Mouse (Mus musculus): ENCODE results near the gene Zic4.

Zic4 gene

GRCm38 (mm10) chr9:91361856-91362601 lies at the start of gene Zic4:
TSS of gene Zic4 (plus strand) at chr9:91362413.
- no peak for DNase-seq (ENCODE audit: low spot score in 2 of 2)

- DNase-seq (ENCODE audit: low spot score in 2 of 2), result no peak
These were observed 14.6 kb upstream of the Zic4 start for GRCm38 (mm10) chr9:91347591-91347990.

DNA sequence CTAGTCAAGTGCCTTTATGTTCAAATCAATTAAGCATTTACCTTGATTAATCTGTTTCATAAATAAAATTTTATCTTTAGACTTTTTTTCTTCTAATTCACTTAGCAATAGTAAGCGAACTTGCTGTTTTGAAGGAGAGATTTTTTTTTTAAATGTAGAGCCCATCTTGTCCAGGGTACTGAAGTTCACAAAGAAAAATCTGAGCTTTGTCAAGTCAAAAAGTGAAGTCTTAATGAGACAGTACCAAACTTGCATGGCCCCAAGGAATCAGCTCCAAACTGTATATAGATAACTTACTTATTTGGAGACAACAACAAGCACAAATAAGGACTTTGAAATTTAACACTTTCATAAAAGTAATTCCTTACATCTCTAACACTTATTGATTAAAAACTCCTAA lies 13.5 kb upstream of the Zic4 start:
- no peak for DNase-seq (ENCODE audit: low spot score in 2 of 2)

DNA sequence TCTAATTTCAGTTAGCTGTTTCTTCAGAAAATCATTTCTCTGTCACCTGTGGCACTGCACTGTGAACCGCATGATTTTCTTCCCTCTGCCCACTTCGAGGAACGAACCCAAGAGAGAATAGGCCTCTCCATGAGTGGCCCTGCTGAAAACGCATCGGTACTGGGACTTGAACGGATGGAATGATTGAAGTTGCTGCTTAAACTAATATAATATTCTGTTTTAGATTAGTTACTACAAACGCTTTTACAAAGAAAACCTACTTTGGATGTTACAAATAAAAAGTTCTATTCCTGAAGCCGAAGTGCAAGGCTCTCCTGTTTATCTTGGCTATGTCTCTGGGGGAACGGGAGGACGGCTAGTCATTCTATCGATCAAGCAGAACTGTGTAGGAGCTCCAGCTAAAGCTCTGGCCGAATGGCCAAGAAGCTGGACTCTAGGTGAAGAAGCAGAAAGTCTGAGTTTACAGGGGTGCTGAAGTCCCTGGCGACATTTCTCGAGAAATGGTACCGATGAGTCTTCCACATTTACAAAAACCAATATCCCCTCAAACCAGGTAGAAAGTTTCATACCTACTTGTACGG lies 11.9 kb upstream of the Zic4 start:
- no peak for DNase-seq (ENCODE audit: low spot score in 2 of 2)

GRCm38 (mm10) chr9:91350861-91351291 lies 11.3 kb upstream of the Zic4 start:
- DNase-seq (ENCODE audit: low spot score in 2 of 2), result no peak

DNA sequence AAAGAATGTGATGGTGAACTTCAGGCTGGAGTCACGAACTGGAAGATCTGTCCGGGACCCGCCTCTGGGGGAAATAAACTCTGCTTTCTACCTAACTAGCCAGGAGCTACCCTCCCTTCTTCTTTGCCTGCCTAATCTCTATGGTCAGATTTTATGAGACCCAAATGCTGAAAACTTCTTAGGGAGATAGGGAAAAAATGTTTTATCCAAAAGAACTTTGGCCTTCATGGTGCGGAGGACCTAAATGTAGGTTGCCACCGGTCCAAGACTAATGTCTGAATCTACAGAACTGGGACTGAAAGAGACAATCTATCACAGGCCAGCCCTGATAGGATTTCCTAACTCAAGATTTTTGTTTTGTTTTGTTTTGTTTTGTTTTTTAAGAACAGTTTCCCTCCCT lies 10.9 kb upstream of the Zic4 start:
- DNase-seq (ENCODE audit: low spot score in 2 of 2), result no peak

- no peak for DNase-seq (ENCODE audit: low spot score in 2 of 2)
These were observed 10.2 kb upstream of the Zic4 start for GRCm38 (mm10) chr9:91351961-91352411.

DNA sequence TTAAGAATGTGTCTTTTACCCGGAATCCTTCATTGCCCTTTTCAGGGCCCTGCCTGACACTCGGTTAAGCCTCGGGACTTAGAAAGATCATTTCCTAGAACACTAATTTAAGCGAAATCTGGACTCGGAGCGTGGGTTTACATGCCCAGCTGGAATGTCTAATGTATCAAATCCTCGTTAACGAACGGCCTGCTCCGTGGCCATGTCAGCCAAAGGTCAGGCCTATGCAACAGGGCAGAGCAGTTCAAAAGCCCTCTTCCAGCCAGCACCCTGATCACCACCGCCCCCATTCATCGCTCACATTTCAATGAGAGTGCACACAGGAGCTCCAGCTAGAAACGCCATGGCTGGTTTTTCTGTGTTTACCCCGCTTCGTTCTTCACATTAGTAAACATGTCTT lies 9.4 kb upstream of the Zic4 start:
- no peak for DNase-seq (ENCODE audit: low spot score in 2 of 2)

DNA sequence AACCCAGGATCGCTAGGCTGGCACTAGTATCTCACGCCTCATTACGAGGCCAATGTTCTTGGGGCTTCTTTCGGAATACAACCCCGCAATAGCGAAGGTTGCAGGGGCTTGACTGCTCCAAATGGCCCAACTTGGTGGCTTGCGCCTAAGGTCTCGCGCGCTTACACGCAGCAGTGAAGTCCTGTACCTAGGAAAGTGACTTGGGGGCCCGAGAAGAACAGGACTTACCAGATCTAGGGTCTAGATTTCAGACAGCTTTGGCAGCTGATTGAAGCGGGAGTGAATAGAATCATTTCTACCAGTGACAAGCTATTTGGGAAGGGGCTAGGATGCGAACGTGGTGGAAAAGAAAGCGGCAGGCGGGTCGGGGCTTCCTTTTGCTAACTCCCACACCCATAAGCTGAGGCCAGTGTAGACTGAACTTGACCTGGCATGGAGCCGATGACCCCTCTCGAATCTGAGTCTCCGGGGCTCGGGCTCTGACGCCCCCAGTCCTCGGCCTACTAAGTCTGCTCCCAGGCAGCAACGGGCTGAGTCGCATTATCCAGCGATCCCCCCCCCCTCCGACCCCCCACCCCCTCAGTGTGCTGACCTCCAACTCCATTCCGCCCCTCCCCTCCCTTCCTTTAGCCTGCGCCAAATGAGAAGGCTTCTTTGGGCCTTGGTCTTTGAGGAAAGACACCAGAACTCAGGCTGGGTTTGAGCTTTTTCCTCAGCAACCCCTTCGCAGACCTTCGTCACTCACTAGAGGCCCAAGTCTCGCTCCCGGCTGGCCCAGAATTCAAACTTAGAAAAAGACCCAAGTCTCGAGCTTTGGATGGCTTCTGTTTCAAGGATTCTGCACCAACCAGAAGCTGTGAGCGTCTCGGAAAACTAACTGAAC lies 8.4 kb upstream of the Zic4 start:
- no peak for DNase-seq (ENCODE audit: low spot score in 2 of 2)

GRCm38 (mm10) chr9:91354434-91355269 lies 7.6 kb upstream of the Zic4 start:
- DNase-seq (ENCODE audit: low spot score in 2 of 2), result no peak

DNA sequence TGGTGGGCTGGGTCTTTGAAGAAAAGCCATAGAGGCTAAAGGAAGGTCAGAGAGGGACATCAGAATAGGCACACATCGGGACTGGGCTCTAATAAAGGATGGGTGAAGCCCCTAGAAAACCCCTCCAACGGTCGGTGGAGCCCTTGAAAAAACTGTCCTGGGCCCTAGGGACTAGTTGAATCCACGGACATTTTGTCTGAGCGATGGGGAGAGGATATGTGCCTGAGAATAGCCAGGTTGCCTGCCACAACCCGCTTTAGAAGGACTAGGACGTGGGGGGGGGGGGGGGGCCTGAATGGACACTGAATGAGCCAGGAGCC lies 7.0 kb upstream of the Zic4 start:
- no peak for DNase-seq (ENCODE audit: low spot score in 2 of 2)

DNA sequence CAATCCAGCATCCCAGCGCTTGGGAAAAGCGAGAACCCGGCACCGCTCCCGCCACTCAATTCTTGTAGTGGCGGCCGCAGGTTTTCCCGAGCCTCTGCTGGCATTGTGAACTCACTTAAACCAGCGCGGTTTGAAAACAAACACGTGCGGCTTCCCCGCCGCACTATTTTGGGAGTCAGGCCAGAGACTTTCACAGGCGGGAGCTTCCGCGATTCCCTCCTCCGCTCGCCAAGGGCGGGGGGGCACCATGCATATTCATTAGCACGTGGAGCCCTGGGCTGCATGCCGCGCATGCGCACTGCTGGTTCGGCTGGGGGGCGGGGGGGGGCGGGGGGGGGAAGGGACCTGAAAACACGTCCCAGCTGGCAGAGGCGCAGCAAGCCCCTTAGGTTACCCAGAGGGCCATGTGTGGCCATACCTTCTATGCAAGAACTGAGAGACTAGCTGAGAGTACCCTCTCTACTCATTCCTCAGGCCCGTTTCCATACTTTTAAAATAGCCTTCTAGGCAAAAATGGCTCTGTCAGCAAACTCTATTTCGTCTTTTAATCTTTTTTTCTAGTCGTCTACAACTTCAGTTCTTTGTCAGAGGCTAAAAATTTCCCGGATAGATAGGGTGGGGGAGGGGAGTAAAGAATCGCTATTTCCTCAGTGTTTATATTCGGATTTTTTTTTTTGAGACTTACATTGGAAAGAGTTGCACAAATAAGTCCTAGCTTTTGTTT lies 6.4 kb upstream of the Zic4 start:
- no peak for DNase-seq (ENCODE audit: low spot score in 2 of 2)

- no peak for DNase-seq (ENCODE audit: low spot score in 2 of 2)
These were observed 5.9 kb upstream of the Zic4 start for GRCm38 (mm10) chr9:91356353-91356740.

GRCm38 (mm10) chr9:91357321-91357720 lies 4.9 kb upstream of the Zic4 start:
- DNase-seq (ENCODE audit: low spot score in 2 of 2), result no peak

DNA sequence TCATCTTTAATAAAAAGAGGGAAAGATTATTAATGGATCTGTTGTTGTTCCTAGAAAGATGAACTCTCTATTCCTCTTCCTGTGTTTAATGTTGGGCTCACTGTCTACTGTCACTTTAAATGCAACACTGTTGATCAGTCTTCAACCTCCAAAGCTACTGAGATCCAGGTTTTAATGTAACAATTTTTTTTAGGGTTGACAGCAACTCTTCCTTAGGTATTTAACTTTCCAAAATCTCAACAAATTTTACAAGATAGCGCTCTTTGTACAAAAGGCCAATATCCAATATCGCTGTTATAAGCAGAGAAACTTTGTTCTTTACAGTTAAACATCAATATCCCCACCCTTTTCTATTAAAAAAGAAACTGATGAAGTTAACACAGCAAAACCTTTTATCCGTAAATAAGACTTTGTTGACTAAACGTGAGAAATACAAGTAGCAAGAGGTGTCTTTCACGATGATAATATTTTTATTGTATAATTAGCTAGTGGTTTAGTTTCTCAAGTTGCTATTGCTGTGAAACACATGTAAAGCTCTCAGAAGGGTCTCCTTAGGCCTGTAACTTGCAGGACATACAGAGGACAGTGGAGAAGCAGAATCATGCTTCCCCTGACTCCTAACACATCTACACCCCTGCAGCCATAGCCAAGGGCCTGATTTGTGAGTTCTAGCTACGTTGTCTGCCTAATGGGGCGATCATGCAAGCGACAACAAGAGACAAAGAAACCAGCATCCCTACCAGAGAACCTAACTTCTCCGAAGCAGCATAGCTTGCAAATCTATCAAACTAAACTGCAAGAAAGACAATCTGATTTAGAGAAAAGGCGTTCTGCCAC lies 3.1 kb upstream of the Zic4 start:
- DNase-seq (ENCODE audit: low spot score in 2 of 2), result no peak

DNA sequence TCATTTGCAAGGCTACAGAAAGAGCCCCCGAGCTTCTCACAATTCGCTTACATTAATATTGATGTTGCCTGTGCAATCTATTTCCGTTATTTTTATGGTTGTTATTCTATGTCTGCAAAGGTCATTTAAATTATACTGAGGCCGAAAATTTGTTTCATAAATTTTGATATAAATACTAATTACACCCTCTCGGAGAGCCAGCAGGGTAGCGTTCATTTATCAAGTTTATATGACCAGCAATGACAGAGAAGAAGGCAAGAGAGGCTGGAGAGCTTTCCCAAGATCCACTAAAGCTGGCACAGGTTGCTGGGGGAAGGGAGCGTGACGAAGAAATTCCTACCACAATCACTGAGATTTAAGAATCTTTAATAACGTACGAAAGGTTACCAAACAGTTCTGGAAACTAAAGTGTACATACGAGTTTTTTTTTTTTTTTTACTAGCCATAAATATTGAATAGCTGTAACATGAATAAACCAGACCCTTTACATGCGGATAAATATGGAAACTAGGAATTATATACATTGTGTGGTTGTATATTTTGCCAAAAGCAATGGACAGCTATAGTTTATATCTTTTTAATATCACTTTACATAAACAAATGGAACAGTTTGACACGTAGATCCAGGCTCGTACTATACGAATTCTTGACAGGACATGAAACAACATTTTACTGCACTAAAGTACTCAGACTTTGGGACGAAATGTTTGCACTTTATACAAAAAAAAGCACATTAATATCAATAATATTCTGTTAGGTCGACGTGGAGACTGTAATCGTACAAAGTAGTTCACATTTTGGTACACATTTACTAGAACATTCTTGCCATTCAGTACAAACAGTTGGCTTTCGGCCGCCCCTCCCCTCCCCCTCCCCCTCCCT lies 1.8 kb upstream of the Zic4 start:
- no peak for DNase-seq (ENCODE audit: low spot score in 2 of 2)

- no peak for DNase-seq (ENCODE audit: low spot score in 2 of 2)
These were observed 969 bp upstream of the Zic4 start for GRCm38 (mm10) chr9:91361033-91361855.

DNA sequence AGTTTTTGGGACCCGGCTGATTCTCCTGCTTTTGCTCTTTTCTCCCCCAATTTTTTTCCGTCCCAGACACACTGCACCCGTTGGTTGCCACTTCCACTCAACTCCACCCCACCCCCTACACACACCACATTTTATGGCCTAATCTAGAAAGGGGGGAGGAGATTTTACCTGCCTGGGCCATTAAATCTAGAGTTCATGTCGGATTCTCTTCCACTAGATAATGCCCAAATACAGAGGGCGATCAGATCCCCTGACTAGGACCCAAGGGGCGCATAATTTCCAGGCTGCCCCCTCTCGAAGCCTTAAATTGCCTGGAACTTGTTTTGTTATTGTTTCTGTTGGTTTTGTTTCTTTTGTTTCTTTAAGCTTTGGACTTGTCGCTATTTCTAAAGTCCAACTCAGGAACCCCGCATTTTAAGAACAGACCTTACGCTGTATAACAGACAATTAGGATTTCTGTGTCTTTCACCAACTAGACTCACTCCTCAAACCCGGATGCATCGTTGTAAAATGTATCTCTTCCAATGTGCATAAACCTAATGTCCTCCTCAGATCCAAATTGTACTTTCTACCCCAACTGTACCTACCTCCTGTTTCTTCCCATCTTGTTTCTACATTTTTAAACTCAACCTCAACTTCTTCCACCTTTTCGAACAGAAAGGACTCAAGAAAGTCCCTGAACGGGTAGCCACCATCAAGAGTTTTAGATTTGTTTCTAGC lies 958 bp downstream of the Zic4 start:
- no peak for DNase-seq (ENCODE audit: low spot score in 2 of 2)
